Mouse (Mus musculus) CD4-positive, CD25-positive, alpha-beta regulatory T cell, adult 2 months (primary cell): ENCODE measurements around the gene Mms19.

Experiments used
- DNase-seq: peaks from one replicate; pipeline ENCODE4 v3.0.0-alpha.2; 2012; ENCODE audit warnings: low read depth, low spot score

The Mms19 gene

GRCm38 (mm10) chr19:41980819-41981594 lies at the start of gene Mms19:
Mms19 (minus strand) TSS chr19:41981157.
- DNase-seq = peak; percentile 100

DNA sequence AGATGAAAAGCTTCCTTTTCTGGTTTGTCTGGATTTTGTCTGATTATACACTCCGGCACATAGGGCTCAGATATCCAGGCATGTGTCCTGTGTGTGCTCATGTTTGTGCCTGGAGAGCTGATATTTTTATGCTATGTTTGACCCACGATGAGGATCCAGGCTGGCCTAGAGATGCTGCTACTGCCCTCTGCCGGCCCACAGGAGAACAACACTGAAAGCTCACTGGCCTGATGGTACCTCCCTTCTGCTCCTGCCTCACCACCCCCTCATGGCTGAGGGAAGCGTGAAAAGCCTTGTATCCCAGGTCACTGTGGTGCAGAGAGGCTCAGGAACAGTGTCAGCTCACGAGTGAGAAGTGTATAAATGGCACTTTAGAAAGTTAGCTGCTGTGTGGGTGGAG lies 45.2 kb upstream of the Mms19 start:
- DNase-seq = peak; percentile 86

DNA sequence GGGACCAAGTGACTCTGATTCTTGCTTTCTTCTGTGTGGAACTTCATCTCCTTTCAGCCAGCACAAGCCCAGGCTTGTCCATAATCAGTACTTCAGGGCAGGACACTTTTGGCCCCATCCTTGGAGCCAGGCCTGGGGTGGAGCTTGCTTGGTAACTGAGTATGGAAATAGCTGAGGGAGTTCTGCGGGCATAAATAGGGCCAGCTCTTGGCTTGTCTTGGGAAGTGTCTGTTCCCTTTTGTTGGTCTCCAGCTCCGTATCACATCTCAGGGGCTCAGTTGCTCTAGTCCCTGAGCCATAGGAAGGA lies 41.5 kb upstream of the Mms19 start:
- DNase-seq = no peak

- DNase-seq = no peak
These were observed 41.0 kb upstream of the Mms19 start for GRCm38 (mm10) chr19:42021681-42022541.

DNA sequence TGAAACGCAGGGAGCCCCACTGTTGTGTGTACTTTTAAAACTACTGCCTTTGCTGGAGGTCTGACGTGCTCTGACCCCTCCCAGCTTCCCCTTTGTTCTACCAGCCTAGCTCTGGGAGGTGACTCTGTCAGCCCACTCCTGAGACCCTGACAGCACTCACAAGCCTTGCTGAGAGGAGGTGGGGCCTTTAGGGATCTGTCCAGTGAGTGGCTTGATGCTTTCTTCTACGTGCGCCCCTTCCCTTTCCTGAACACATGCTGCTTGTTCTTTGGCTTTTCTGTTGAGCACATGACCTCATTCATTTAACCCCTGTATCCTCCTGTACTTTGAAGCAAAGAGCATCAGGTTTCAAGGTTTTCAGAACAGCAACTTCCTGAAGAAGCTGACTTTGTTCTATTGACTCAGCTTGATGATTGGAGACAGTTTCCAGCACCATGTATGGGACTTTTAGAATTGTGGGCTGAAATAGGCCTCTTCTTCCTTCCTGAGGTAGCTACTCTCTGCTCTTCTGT lies 38.1 kb upstream of the Mms19 start:
- peak; percentile 30 for DNase-seq

- no peak for DNase-seq
These were observed 36.7 kb upstream of the Mms19 start for GRCm38 (mm10) chr19:42017399-42018247.

GRCm38 (mm10) chr19:42016840-42017239 lies 35.9 kb upstream of the Mms19 start:
- DNase-seq = no peak

GRCm38 (mm10) chr19:42016251-42016650 lies 35.3 kb upstream of the Mms19 start:
- DNase-seq = no peak

- no peak for DNase-seq
These were observed 34.0 kb upstream of the Mms19 start for GRCm38 (mm10) chr19:42015001-42015400.

GRCm38 (mm10) chr19:42014231-42014825 lies 33.4 kb upstream of the Mms19 start:
- DNase-seq = no peak

DNA sequence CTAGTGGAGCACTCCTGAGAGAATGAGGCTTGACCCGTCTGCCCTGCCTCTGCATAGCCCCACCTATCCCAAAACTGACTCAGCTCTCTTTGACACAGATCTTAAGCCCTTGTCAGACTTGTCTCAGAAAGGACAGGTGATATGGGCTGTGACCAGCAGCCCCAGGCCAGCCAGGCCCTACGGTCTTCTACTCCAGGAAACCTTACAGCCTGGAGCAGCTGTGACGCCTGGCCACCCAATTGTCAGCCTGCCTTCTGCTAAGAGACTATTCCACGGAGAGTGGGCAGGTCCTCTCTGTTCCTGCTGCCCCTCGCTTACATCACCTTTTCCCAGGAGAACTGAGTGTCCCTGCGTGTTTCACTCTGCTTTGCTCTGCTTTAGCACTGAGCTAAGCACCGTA lies 30.2 kb upstream of the Mms19 start:
- DNase-seq = no peak

DNA sequence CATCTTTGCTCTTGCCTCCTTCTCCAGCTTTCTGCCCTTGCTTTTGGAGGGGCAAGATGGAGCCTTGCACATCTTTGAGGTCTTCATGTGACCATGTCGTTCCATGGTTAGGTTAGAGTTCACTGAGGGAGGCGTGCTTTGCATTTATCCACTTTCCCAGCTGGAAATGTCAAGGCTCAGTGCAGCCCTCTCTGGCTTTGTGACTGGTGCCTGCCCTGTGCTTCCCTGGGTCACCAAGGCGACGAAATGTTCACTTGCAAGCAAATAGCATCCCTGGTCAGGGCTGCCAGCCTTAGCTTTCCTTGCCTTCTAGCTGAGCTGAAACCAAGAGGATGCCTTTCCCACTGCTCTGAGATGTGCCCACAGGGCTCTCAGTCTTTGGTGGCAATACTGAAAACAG lies 29.5 kb upstream of the Mms19 start:
- no peak for DNase-seq

- DNase-seq = no peak
These were observed 28.1 kb upstream of the Mms19 start for GRCm38 (mm10) chr19:42009067-42009466.

GRCm38 (mm10) chr19:42008586-42008985 lies 27.6 kb upstream of the Mms19 start:
- no peak for DNase-seq

GRCm38 (mm10) chr19:42006568-42006967 lies 25.6 kb upstream of the Mms19 start:
- no peak for DNase-seq

GRCm38 (mm10) chr19:42005616-42006015 lies 24.7 kb upstream of the Mms19 start:
- DNase-seq = no peak

- DNase-seq = no peak
These were observed 23.3 kb upstream of the Mms19 start for GRCm38 (mm10) chr19:42004258-42004657.

DNA sequence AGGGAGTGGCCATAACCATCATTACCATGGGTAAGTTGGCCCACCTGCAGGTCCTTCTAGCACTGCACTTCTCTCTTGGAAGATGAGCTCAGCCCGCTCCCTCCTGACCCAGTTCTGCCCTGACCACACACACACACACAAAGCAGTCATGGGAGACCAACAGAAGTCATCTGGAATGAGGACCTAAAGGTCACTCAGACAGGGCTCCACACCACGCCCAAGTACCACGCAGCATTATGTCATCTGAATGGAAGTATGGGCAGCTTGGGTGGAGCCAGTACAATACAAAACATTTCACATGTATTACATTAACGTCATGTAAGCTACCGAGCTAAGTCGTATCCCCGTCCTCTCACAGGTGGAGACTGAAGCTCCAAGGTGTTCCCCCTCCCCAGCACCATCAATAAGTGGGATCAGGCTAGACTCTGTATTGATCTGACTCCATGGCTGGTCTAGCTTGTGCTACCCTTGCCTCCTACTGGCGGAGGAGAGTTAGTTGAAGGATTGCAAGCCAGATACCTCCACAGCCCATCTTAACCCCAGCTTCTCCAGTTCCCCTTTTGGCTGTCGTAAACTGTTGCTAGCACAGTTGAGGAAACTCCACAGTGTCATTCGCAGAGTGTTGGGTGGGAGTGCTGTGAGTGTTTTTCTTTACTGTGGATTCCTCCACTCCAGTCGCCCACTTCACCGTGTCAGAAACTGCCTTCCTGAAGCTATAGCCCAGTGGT lies 20.5 kb upstream of the Mms19 start:
- no peak for DNase-seq

DNA sequence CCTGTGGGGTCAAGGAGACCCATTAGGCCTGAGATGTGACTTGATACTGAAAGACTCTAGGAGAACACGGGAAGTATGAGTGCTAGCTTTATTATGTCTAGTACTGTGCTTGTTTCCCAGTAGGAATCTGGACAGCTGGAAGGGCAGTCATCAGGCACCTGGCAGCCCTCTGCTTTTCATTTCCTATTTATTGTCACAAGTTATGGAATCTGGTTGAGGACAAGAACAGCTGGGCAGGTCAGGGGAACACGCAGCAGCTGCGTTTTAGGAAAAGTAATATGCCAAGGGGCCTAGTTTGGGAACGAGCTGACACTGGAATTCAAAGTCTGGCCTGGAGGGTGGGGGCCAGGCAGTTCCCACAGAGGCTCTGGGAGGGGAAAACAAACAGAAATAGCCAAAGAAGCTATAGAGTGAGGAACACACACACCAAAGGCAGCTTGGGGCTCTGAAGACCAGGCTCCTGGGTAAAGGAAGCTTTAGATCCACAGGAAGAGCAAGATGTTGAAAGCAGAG lies 19.5 kb upstream of the Mms19 start:
- DNase-seq = no peak

DNA sequence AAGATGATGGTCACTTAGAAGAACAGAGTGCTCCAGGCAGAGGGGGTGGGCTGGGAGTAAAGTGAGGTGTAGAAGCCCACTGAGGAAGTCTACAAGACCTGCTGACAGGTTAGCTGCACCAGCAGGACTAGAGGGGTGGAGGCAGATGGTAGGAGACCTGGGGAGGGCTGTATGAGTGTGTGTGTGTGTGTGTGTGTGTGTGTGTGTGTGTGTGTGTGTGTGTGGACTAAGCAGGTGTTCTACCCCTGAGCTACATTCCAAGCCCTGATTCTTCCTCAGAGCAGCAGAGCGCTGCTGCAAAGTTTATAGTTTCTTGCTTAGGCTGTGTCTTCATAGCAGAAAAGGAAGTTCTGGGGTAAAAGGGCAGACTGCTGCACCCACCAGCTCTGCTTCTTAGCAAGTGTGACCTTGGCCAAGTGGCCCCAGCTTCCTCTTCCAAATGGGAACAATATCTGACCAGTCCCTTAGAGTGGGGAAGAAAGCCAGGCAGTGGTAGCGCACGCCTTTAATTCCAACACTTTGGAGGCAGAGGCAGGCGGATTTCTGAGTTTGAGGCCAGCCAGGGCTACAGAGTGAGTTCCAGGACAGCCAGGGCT lies 18.8 kb upstream of the Mms19 start:
- DNase-seq = no peak
